Mouse (Mus musculus) embryonic fibroblast, embryonic 13.5 days (primary cell): ENCODE measurements around the gene Fam107b. TPM values are rescaled to one million over a fixed set of nuclear protein-coding genes. Genes with fewer than 3 reads are reported as not detected.
A peak's percentile ranks its signal among the peaks of the same experiment; 100 is the strongest.

Experiments used
- H3K27ac ChIP-seq: 2 replicates; pipeline ENCODE4 v1.5.1; 2012; ENCODE audit warnings: low read length, control low read depth, inconsistent platforms; ENCODE audit not compliant: insufficient read depth
- H3K4me1 ChIP-seq: 2 replicates; pipeline ENCODE4 v1.6.1; 2011; ENCODE audit warnings: low read length; ENCODE audit not compliant: control insufficient read depth, insufficient read depth
- H3K4me3 ChIP-seq: 2 replicates; pipeline ENCODE4 v1.5.1; 2011; ENCODE audit warnings: mild to moderate bottlenecking, control low read depth, low read length; ENCODE audit not compliant: insufficient read depth
- CTCF ChIP-seq: IDR thresholded peaks from 2 replicates; pipeline ENCODE4 v1.5.1; 2011; ENCODE audit warnings: mild to moderate bottlenecking, control low read depth, low read length, moderate library complexity, borderline replicate concordance; ENCODE audit not compliant: insufficient read depth
- POLR2A ChIP-seq: IDR thresholded peaks from 2 replicates; pipeline ENCODE4 v1.6.1; 2011; ENCODE audit warnings: low read depth, mild to moderate bottlenecking, control low read depth, low read length, moderate library complexity
- polyA plus RNA-seq: library from polyadenylated mRNA; stranded (reverse); fragments of >200 nt; gene quantifications from 2 replicates; pipeline ENCODE4 v1.2.4, GENCODE M21; 2011; ENCODE audit warnings: low read depth; ENCODE audit not compliant: missing spikeins, insufficient read length

Gene Fam107b
- 28.2 and 34.4 TPM in 2 replicates for polyA plus RNA-seq

DNA sequence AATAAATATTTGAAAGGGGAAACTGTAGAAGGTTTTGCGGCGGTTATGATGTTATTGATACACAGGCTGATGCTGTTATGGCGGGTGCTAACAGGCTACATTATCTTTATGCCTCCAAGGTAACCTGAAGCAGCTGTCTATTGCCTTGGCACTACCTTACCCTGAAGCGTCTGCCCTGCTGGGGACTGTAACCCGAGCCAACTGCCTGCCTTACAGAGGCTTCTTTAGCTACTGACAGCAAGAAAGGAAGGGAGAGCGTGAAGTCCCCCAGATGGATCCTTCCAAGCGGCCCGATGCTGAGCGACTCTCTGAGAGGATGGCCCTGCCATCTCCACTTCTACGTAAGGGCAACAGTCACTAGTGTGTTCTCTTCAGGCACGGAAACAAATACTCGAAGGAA lies at the start of gene Fam107b:
Gene Fam107b (plus strand): TSS at position 303 of the 400 bp plus-strand sequence.
- H3K4me3 ChIP-seq = no peak within 1 kb of the TSS
- TF ChIP-seq CTCF (no peak), POLR2A (no peak)
- no peak within 1 kb of the TSS for H3K27ac ChIP-seq
- H3K4me1 ChIP-seq = no peaks in the 10 kb centered on the region

DNA sequence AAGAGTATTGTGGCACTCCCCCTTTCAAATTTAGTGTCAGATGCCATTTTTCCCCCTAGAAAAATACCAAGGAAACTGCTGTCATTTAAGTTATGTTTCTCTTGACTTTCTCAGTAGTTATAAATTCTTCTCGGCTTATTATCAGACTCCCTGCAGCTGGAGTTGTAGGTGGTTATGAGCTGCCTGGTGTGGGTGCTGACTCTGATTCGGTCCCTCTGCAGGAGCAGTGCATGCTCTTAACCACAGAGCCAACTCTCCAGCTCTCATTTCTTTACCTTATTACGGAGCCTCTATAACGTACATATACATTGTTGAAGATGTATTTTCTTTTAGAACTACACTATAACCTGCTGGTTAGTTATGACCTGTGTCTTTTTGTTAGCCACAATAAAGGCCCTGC lies 47.7 kb upstream of the Fam107b start:
- no peaks in the 10 kb centered on the region for H3K4me1 ChIP-seq
- H3K27ac ChIP-seq = no peak overlapping the region
- H3K4me3 ChIP-seq = no peak overlapping the region
- TF ChIP-seq POLR2A (no peak), CTCF (no peak)

- TF ChIP-seq CTCF (no peak), POLR2A (no peak)
- H3K27ac ChIP-seq = no peak overlapping the region
- no peaks in the 10 kb centered on the region for H3K4me1 ChIP-seq
- H3K4me3 ChIP-seq = no peak overlapping the region
Observed at GRCm38 (mm10) chr2:3526288-3526687, 44.0 kb upstream of the Fam107b start.

- TF ChIP-seq POLR2A (no peak), CTCF (no peak)
- Histone ChIP-seq H3K27ac (no peak overlapping the region), H3K4me3 (no peak overlapping the region), H3K4me1 (no peaks in the 10 kb centered on the region)
Observed at GRCm38 (mm10) chr2:3541307-3542079, 28.8 kb upstream of the Fam107b start.

- Histone ChIP-seq H3K27ac (no peak overlapping the region), H3K4me1 (no peaks in the 10 kb centered on the region), H3K4me3 (no peak overlapping the region)
- TF ChIP-seq POLR2A (no peak), CTCF (no peak)
Observed at GRCm38 (mm10) chr2:3546055-3546454, 24.2 kb upstream of the Fam107b start.

- Histone ChIP-seq H3K27ac (no peak overlapping the region), H3K4me1 (no peaks in the 10 kb centered on the region), H3K4me3 (no peak overlapping the region)
- TF ChIP-seq CTCF = peak; percentile 78
- TF ChIP-seq POLR2A = no peak
Observed at GRCm38 (mm10) chr2:3546588-3546987, 23.7 kb upstream of the Fam107b start.

- no peak overlapping the region for H3K27ac ChIP-seq
- H3K4me1 ChIP-seq = no peaks in the 10 kb centered on the region
- H3K4me3 ChIP-seq = no peak overlapping the region
- TF ChIP-seq POLR2A (no peak), CTCF (no peak)
Observed at GRCm38 (mm10) chr2:3570606-3571005, 318 bp downstream of the Fam107b start.

GRCm38 (mm10) chr2:3573883-3574282 lies 3.6 kb downstream of the Fam107b start:
- no peaks in the 10 kb centered on the region for H3K4me1 ChIP-seq
- no peak for TF ChIP-seq POLR2A
- no peak for TF ChIP-seq CTCF
- no peak overlapping the region for H3K27ac ChIP-seq
- no peak overlapping the region for H3K4me3 ChIP-seq

DNA sequence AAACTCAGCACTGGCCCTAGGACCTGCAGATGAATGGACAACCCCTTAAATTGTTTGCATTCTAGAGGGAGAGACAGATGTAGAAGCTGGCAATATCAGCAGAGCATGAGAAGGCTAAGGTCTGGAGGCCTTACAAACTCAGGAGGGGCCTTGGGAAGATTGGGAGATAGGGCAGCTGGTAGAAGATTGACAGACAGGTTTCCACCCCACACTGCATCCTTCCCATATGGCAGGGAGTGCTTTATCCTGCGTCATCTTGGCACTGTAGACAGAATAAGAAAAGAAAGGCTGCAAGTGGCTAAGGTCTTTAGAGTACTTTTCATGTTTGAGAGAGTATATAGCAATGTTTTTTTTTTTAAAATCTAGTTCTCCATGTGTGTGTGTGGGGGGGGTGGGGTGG lies 4.9 kb downstream of the Fam107b start:
- Histone ChIP-seq H3K4me3 (no peak overlapping the region), H3K4me1 (no peaks in the 10 kb centered on the region), H3K27ac (no peak overlapping the region)
- TF ChIP-seq CTCF (no peak), POLR2A (no peak)

- no peak overlapping the region for H3K4me3 ChIP-seq
- TF ChIP-seq POLR2A = no peak
- no peak for TF ChIP-seq CTCF
- no peak overlapping the region for H3K27ac ChIP-seq
- no peaks in the 10 kb centered on the region for H3K4me1 ChIP-seq
Observed at GRCm38 (mm10) chr2:3576346-3576745, 6.1 kb downstream of the Fam107b start.
